Mouse (Mus musculus) embryo, embryonic 11.5 days (tissue): ENCODE results near the gene Gm5926.
"Not testable (repeated sequence)": the region's sequence is repeated elsewhere in the genome, so short reads cannot be mapped to it uniquely, and the experiment has no call there.

Experiments used
- DNase-seq: peaks from one replicate; pipeline ENCODE4 v3.0.0-alpha.2; 2012; ENCODE audit warnings: low read depth, low spot score

The Gm5926 gene

DNA sequence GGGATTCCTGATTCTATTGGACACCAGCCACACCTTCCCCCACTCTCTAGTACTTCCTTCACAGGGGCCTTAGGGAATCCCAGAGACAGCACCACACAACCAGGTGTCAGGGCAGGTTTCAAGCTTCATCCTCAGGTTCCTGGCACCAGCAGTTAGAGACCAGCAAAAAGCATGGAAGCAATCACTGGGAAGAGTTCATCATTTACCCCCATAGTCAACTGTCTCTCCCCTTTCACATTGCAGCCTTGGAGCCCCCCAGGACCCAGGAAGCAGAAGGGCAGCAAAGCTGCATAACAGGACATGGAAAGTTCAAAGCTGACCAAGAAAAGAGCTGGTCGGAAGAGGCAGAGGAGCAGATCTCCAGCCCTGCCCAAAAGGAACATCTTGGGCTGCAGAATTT lies at the start of gene Gm5926:
Gene Gm5926 (plus strand): TSS at position 301 of the 400 bp plus-strand sequence.
- DNase-seq = not testable (repeated sequence)

- not testable (repeated sequence) for DNase-seq
Observed at GRCm38 (mm10) chrX:32601008-32601407, 49.5 kb upstream of the Gm5926 start.

- DNase-seq = not testable (repeated sequence)
Observed at GRCm38 (mm10) chrX:32601425-32601824, 49.1 kb upstream of the Gm5926 start.
